Mouse (Mus musculus) embryonic facial prominence, embryonic 15.5 days (tissue): ENCODE results near the gene Grn. TPM values are rescaled to one million over a fixed set of nuclear protein-coding genes. Genes with fewer than 3 reads are reported as not detected.
A peak's percentile ranks its signal among the peaks of the same experiment; 100 is the strongest.
"Not testable (repeated sequence)": the region's sequence is repeated elsewhere in the genome, so short reads cannot be mapped to it uniquely, and the experiment has no call there.

ENCODE experiments used
- ATAC-seq: fragments of 200-750 bp; cut with Nextera tagmentation; 2 replicates; pipeline ENCODE4 v1.8.0; 2017; ENCODE audit warnings: low read depth, moderate TSS enrichment; ENCODE audit not compliant: insufficient number of reproducible peaks, low FRiP score, low TSS enrichment
- H3K27ac ChIP-seq: fragments of 300-500 bp; sonication (generic); replicated peaks from 2 replicates; pipeline ENCODE4 v1.5.1; 2015; ENCODE audit warnings: mild to moderate bottlenecking, inconsistent platforms
- H3K27me3 ChIP-seq: fragments of 300-500 bp; sonication (generic); 2 replicates; pipeline ENCODE4 v1.6.1; 2015; ENCODE audit warnings: inconsistent platforms
- H3K36me3 ChIP-seq: fragments of 300-500 bp; sonication (generic); 2 replicates; pipeline ENCODE4 v1.6.1; 2015; ENCODE audit warnings: mild to moderate bottlenecking, inconsistent platforms
- H3K4me1 ChIP-seq: fragments of 300-500 bp; sonication (generic); 2 replicates; pipeline ENCODE4 v1.6.1; 2015; ENCODE audit warnings: inconsistent platforms
- H3K4me2 ChIP-seq: fragments of 300-500 bp; sonication (generic); replicated peaks from 2 replicates; pipeline ENCODE4 v1.6.1; 2015; ENCODE audit warnings: mild to moderate bottlenecking, inconsistent platforms
- H3K4me3 ChIP-seq: fragments of 300-500 bp; sonication (generic); replicated peaks from 2 replicates; pipeline ENCODE4 v1.5.1; 2015; ENCODE audit warnings: mild to moderate bottlenecking, inconsistent platforms
- H3K9ac ChIP-seq: fragments of 300-500 bp; sonication (generic); 2 replicates; pipeline ENCODE4 v1.6.1; 2015; ENCODE audit warnings: inconsistent platforms
- H3K9me3 ChIP-seq: fragments of 300-500 bp; sonication (generic); replicated peaks from 2 replicates; pipeline ENCODE4 v1.6.1; 2016; ENCODE audit warnings: inconsistent platforms
- WGBS: fragments of 180-500 bp; shearing (Covaris S2); methylation state at CpG from one replicate; pipeline ENCODE4 v1.1.7; 2015; 5-methylcytosine and 5-hydroxymethylcytosine counted together
- polyA plus RNA-seq: library from polyadenylated mRNA; unstranded; fragments of >200 nt; fragmentation: Nextera tagmentation; extraction: Ambion mirVana; gene quantifications from 2 replicates; pipeline ENCODE4 v1.2.1, GENCODE M21; 2015

Grn gene
- polyA plus RNA-seq: 196 and 199 TPM in 2 replicates

DNA sequence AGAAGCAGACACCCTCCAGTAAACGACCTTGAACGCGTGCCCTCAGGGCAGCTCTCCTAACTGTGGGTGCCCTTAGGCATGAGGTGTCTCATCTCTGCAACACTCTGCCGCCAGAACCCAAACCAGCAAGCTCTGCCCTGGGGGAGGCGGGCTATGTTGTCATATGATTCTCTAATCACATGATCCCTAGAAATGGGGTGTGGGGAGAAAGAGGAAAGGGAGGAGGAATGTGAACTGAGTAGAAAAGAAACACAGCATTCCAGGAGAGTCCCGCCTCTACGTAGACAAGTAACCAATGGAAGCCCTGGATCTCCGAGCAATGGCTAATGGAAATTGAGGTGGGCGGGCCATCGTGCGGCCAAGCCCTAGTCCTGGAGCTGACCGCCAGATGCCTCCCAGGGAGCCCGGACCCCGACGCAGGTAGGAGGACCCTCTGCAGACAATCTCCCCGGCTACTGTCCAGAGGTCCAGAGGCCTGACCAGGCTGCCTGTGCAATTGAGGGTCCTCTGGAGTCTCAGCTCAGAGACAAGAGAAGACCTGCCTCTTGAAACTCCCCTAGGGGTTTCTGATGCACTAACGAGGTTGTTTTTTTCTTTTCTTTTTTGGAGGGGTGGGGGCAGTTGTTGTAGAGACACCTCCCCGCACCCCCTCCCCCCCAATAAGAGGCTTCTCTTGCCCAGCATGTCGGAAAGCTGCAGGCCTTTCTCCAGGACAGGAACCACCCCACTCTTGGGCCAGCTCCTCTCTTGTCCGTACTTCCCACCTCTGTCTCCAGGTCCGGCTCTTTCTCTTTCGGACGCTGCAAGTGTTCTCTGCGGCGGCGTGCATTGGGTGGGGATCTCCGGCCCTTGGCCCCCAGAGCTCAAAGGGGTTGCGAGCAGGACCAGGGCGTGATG, at the start of gene Grn:
Gene Grn (plus strand): TSS at position 195 of the 897 bp plus-strand sequence.
- Histone ChIP-seq H3K27me3 (no peaks in the 10 kb centered on the region), H3K27ac (peak within 1 kb of the TSS; percentile 92), H3K9ac (peak within 1 kb of the TSS; percentile 52), H3K9me3 (no peaks in the 10 kb centered on the region), H3K36me3 (peaks cover 11% of the 10 kb centered on the region), H3K4me3 (peak within 1 kb of the TSS; percentile 78), H3K4me2 (peak within 1 kb of the TSS; percentile 94), H3K4me1 (peaks cover 33% of the 10 kb centered on the region)
- WGBS: under 1% methylated on average over 29 of the region's 29 CpGs
- peak; percentile 92 for ATAC-seq

- 27% methylated on average over 4 of the region's 4 CpGs for WGBS
- Histone ChIP-seq H3K9me3 (no peaks in the 10 kb centered on the region), H3K4me2 (no peak overlapping the region), H3K36me3 (no peaks in the 10 kb centered on the region), H3K27me3 (no peaks in the 10 kb centered on the region), H3K4me1 (peaks cover 2% of the 10 kb centered on the region; the same call in 1 of the 2 replicates), H3K4me3 (no peak overlapping the region), H3K27ac (no peak overlapping the region), H3K9ac (no peak overlapping the region)
- no peak for ATAC-seq
Measured at GRCm38 (mm10) chr11:102381341-102382100, 48.6 kb upstream of the Grn start.

GRCm38 (mm10) chr11:102382794-102383193, 47.3 kb upstream of the Grn start:
- H3K4me3 ChIP-seq: no peak overlapping the region
- no peak overlapping the region for H3K27ac ChIP-seq
- no peaks in the 10 kb centered on the region for H3K9me3 ChIP-seq
- 80% methylated on average over 3 of the region's 3 CpGs for WGBS
- no peak overlapping the region for H3K9ac ChIP-seq
- no peak for ATAC-seq
- H3K36me3 ChIP-seq: no peaks in the 10 kb centered on the region
- no peak overlapping the region for H3K4me2 ChIP-seq
- no peaks in the 10 kb centered on the region for H3K27me3 ChIP-seq
- no peaks in the 10 kb centered on the region for H3K4me1 ChIP-seq

GRCm38 (mm10) chr11:102383365-102384136, 46.6 kb upstream of the Grn start:
- no peak for ATAC-seq
- H3K9me3 ChIP-seq: no peaks in the 10 kb centered on the region
- H3K27ac ChIP-seq: no peak overlapping the region
- H3K9ac ChIP-seq: no peak overlapping the region
- H3K36me3 ChIP-seq: no peaks in the 10 kb centered on the region
- WGBS: 85% methylated on average over 1 of the region's 1 CpGs
- no peaks in the 10 kb centered on the region for H3K27me3 ChIP-seq
- H3K4me2 ChIP-seq: no peak overlapping the region
- no peaks in the 10 kb centered on the region for H3K4me1 ChIP-seq
- H3K4me3 ChIP-seq: no peak overlapping the region

DNA sequence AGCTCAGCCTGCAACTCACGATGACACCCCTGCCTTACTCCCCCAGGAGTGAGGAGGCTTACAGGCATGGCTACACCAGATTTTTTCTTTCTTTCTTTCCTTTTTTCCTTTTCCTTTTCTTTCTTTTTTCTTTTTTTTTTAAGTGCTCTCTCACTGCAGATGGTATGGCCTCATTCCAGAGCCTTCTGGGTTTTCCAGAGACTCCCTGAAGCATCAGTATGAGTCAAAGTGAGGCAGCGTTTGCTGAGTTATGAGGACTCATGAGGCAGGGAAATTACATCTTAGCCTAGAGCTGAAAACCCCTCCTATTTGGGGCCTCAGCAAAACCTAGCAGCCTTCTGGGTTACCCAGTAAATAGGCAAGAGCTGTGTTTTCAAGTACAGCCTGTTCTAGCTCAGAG, 45.7 kb upstream of the Grn start:
- H3K4me1 ChIP-seq: no peaks in the 10 kb centered on the region
- no peak overlapping the region for H3K27ac ChIP-seq
- WGBS: 47% methylated on average over 2 of the region's 2 CpGs
- H3K9ac ChIP-seq: no peak overlapping the region
- H3K9me3 ChIP-seq: no peaks in the 10 kb centered on the region
- no peaks in the 10 kb centered on the region for H3K27me3 ChIP-seq
- no peaks in the 10 kb centered on the region for H3K36me3 ChIP-seq
- no peak for ATAC-seq
- H3K4me2 ChIP-seq: no peak overlapping the region
- H3K4me3 ChIP-seq: no peak overlapping the region

DNA sequence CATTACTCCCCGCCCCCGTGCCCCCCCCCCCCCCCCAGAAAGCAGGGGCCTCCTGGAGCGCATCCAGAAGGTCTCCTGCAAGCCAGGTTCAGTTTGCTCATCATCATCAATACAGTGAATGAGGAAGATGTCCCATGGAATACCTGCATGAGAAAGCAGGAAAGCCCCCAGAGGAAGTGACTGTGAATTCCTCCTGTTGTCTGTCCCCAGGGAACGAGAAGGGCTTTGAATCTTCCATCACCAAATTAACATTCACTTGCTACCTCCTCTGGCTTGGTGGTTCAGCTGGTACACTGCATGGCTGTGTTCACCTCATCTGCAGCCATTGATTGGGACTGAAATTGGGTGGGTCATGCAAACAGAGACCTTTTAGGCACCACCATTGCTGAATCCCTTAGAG, 45.0 kb upstream of the Grn start:
- Histone ChIP-seq H3K36me3 (no peaks in the 10 kb centered on the region), H3K27me3 (no peaks in the 10 kb centered on the region), H3K9ac (no peak overlapping the region), H3K4me2 (no peak overlapping the region), H3K4me1 (no peaks in the 10 kb centered on the region), H3K4me3 (no peak overlapping the region), H3K9me3 (no peaks in the 10 kb centered on the region), H3K27ac (no peak overlapping the region)
- WGBS: 58% methylated on average over 3 of the region's 4 CpGs
- no peak for ATAC-seq

DNA sequence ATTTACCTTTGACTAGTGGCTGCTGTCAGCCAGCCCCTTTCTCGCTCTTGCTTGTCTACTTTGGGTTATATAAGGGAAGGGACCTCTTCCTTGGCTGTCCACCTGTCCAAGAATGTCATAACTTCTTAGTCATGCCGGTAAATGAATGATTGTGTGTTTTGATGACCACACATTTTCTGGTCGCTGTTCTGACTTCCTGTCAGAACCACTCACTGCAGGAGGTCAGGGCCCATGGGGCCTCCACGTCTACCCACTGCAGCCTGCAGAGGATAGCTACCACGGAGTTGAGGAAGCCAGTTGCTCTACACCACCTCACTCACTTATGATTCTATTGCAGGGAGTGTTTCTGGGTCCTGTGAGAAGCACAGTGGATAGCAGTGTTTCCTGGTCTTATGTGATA, 44.0 kb upstream of the Grn start:
- Histone ChIP-seq H3K27ac (no peak overlapping the region), H3K4me2 (no peak overlapping the region), H3K9me3 (no peaks in the 10 kb centered on the region), H3K27me3 (no peaks in the 10 kb centered on the region), H3K4me1 (no peaks in the 10 kb centered on the region), H3K9ac (no peak overlapping the region), H3K36me3 (no peaks in the 10 kb centered on the region), H3K4me3 (no peak overlapping the region)
- ATAC-seq: no peak
- WGBS: 56% methylated on average over 5 of the region's 5 CpGs

DNA sequence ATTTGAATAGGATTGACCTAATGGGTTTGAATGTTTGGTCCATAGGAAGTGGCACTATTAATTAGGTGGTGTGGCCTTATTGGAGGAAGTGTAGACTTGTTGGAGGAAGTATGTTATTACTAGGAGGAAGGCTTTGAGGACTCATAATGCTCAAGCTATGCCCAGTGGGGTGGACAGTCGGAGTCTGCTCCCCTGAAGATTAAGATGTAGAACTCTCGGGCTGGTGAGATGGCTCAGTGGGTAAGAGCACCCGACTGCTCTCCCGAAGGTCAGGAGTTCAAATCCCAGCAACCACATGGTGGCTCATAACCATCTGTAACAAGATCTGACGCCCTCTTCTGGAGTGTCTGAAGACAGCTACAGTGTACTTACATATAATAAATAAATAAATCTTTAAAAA, 40.7 kb upstream of the Grn start:
- not testable (repeated sequence) for H3K4me3 ChIP-seq, H3K36me3 ChIP-seq, H3K27ac ChIP-seq, H3K9me3 ChIP-seq, ATAC-seq, H3K27me3 ChIP-seq, H3K9ac ChIP-seq, H3K4me2 ChIP-seq
- 83% methylated on average over 4 of the region's 5 CpGs for WGBS
- peaks cover 20% of the 10 kb centered on the region for H3K4me1 ChIP-seq

- Histone ChIP-seq H3K27me3 (peaks cover 21% of the 10 kb centered on the region), H3K9me3 (no peaks in the 10 kb centered on the region), H3K4me2 (peak overlapping the region; percentile 91), H3K9ac (no peak overlapping the region), H3K4me1 (peaks cover 22% of the 10 kb centered on the region), H3K27ac (no peak overlapping the region), H3K4me3 (peak overlapping the region; percentile 46), H3K36me3 (no peaks in the 10 kb centered on the region)
- no peak for ATAC-seq
- 16% methylated on average over 15 of the region's 15 CpGs for WGBS
Measured at GRCm38 (mm10) chr11:102392441-102393237, 37.5 kb upstream of the Grn start.

DNA sequence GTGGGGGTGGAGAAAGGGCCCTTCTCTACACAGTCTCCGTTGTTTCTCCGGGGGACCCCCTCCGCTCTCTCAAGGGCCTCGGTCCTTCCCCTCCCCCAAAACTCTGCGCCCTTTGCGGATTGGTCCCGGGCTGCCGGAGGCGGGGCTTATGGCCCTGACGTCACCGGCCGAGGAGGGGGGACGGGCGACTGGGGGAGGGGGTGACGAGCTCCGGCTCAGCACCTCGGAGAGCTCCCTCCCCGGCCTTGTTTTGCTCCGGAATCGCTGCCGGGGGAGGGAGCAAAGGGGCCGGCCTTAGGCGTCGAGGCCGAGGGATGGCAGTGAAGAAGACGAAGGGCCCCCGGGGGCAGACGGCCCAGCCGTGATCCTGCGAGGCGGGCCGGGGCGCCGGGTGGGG, 36.9 kb upstream of the Grn start, which contains the start of gene Rundc3a:
Gene Rundc3a (plus strand): TSS at position 166 of the 397 bp plus-strand sequence.
- Histone ChIP-seq H3K27ac (no peak within 1 kb of the TSS), H3K9ac (no peak within 1 kb of the TSS), H3K36me3 (no peaks in the 10 kb centered on the region), H3K4me2 (peak within 1 kb of the TSS; percentile 91), H3K4me3 (peak within 1 kb of the TSS; percentile 46), H3K9me3 (no peaks in the 10 kb centered on the region), H3K27me3 (peaks cover 27% of the 10 kb centered on the region), H3K4me1 (peaks cover 22% of the 10 kb centered on the region)
- WGBS: 0% methylated on average over 33 of the region's 34 CpGs
- peak; percentile 61 for ATAC-seq
